Mouse (Mus musculus) megakaryocyte, embryonic 14.5 days (primary cell): ENCODE measurements at regions not wholly inside any gene's neighbourhood (a gene's known extent, or its start where the extent isn't known, plus 50 kb on each side); places are given as distances from the start of the nearest gene placed in this dataset.

Experiments used
- FLI1 ChIP-seq: IDR thresholded peaks from 2 replicates; pipeline ENCODE4 v1.6.1; 2012; ENCODE audit warnings: low read length, inconsistent platforms, mixed read lengths
- GATA1 ChIP-seq: IDR thresholded peaks from 3 replicates; pipeline ENCODE4 v1.6.1; 2012; ENCODE audit warnings: mixed read lengths, low read length, inconsistent platforms, borderline replicate concordance

DNA sequence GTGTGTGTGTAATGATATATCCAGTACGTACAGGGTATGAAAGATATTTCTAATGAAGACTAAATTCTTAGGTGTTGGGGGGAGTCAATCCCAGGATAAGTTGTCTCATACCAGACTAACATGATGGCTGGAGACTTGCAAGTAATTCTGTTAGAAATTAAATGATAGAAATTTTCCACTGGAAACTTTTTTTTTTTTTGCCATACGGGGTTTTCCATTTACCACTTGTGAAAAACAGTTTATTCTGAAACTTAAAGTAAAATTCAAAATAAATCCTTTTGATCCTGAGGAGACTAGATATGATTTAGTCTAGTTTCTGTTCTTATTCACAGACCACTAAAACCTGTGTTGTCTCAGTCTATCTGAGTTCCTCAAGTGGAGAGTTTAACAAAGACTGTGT is 119.5 kb upstream of the Mmadhc start:
- TF ChIP-seq GATA1 = no peak
- TF ChIP-seq FLI1 = no peak
